In the genomic region with DNA sequence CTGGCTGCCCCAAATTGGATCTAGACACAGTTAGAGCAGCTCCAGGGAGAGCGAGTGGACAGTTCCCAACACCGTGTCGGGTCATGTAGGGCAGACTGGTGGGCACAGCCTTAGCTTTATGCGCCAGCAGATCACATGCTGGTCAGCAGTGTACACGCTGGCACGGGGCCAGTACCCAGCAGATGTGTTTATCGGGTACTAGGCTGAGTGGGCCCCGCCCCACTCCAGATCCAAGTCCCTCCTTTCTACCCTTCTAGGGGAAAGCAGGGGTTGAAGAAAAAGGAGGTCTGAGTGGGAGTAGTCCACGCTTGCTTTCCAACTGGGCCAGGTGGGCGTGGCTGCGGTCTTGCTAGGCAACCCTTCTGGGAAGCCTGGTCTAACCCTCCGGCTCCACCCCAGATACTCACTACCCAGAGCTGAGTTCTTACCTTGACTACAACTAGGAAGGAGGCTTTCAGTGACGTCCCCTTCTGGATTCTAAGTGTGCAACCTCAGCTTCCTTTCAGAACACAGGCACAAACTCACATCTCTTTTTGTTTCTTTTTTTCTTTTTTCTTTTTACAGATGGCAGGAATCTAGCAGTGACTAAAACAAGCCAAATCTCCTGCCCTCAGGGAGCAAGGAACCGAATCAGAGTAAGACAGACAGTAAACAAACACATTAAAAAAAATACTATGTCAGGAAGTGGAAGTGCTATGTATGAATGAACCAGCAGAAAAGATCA, we compare ENCODE assay signal across 8 mouse cellular contexts. TPM values are rescaled to one million over a fixed set of nuclear protein-coding genes. Genes with fewer than 3 reads are reported as not detected.
DNase-seq lines count a peak whose midpoint lies in the region; ATAC-seq lines count a peak whose summit lies in the region.

No protein-coding gene starts in this region.

- peaks cover 16% of the 10 kb centered on the region for H3K4me1 ChIP-seq in hindbrain, embryonic 11.5 days (replicated peaks; ENCODE audit: control insufficient read depth, insufficient read depth, low read length)

- no peaks in the 10 kb centered on the region for H3K36me3 ChIP-seq in hindbrain, embryonic 11.5 days (ENCODE audit: control insufficient read depth, insufficient read depth, low read length)

- DNase-seq in MN1 (ENCODE audit: low spot score) = peak; percentile 90
- peak; percentile 61 to 64 for DNase-seq in cerebellum, adult 18-20 months
- DNase-seq in frontal cortex, adult 2 months (ENCODE audit: extremely low spot score in 1 of 2, low spot score in 1 of 2) = peak; percentile 72 to 82
- DNase-seq in hindbrain, embryonic 11.5 days (ENCODE audit: low spot score) = peak; percentile 71
- DNase-seq in layer of hippocampus, postnatal 14 days (ENCODE audit: low spot score in 2 of 2) = peak; percentile 63 to 68
- DNase-seq in lung, postnatal 4 days = peak; percentile 90 to 95
- peak; percentile 94 for DNase-seq in retina, postnatal 1 day
- peak; percentile 69 to 89 for DNase-seq in urinary bladder, adult 18-20 months (ENCODE audit: low spot score in 2 of 2)

- no peaks in the 10 kb centered on the region for H3K27me3 ChIP-seq in hindbrain, embryonic 11.5 days (ENCODE audit: control insufficient read depth, insufficient read depth, low read length)

- 6% methylated on average over 14 of the region's 14 CpGs for WGBS in hindbrain, embryonic 11.5 days

- H3K4me2 ChIP-seq in hindbrain, embryonic 11.5 days (replicated peaks; ENCODE audit: low read depth, low read length) = peak overlapping the region; percentile 36

- H3K27ac ChIP-seq in hindbrain, embryonic 11.5 days (ENCODE audit: low read depth, low read length) = peak overlapping the region; percentile 99

- H3K9ac ChIP-seq in hindbrain, embryonic 11.5 days (ENCODE audit: low read depth, low read length) = peak overlapping the region; percentile 38

- no peaks in the 10 kb centered on the region for H3K9me3 ChIP-seq in hindbrain, embryonic 11.5 days (ENCODE audit: control insufficient read depth, low read length)

- peak; percentile 57 for ATAC-seq in hindbrain, embryonic 11.5 days (ENCODE audit: low FRiP score)

- H3K4me3 ChIP-seq in hindbrain, embryonic 11.5 days (ENCODE audit: low read depth, low read length) = no peak overlapping the region

RNA-seq across cellular contexts. Expression of a gene that starts 59.6 kb away (rescaled TPM):
- 48.5 and 50.2 TPM in 2 replicates for polyA plus RNA-seq in frontal cortex, adult 2 months (2012; rRNA removed)
- polyA plus RNA-seq in hindbrain, embryonic 11.5 days (2014; fragmentation: Nextera tagmentation; extraction: Ambion mirVana) = 16.0 and 21.3 TPM in 2 replicates
- total RNA-seq in layer of hippocampus, postnatal 14 days (2021) = 10 to 100 TPM; 64.9 to 65.1 TPM
